Mouse (Mus musculus): ENCODE measurements around the gene Chchd10.
"Not testable (repeated sequence)": the region's sequence is repeated elsewhere in the genome, so short reads cannot be mapped to it uniquely, and the experiment has no call there.

The Chchd10 gene

GRCm38 (mm10) chr10:75932891-75933290 is at the start of gene Chchd10:
Gene Chchd10, plus strand, starts transcription at chr10:75933130.
- no peak for DNase-seq

- DNase-seq: peak; percentile 83 to 87
Measured at GRCm38 (mm10) chr10:75883232-75883552, 49.7 kb upstream of the Chchd10 start.

- DNase-seq: no peak
Measured at GRCm38 (mm10) chr10:75884742-75885141, 48.2 kb upstream of the Chchd10 start.

GRCm38 (mm10) chr10:75887504-75887903 is 45.4 kb upstream of the Chchd10 start:
- not testable (repeated sequence) for DNase-seq

GRCm38 (mm10) chr10:75889406-75890153 is 43.4 kb upstream of the Chchd10 start:
- DNase-seq: peak in 1 of 2 experiments; percentile 55

GRCm38 (mm10) chr10:75893089-75893750 is 39.7 kb upstream of the Chchd10 start, which contains the start of gene Derl3:
Gene Derl3, plus strand, starts transcription at chr10:75893413.
- DNase-seq: peak; percentile 96 to 97

GRCm38 (mm10) chr10:75894601-75895000 is 38.3 kb upstream of the Chchd10 start:
- DNase-seq: no peak

GRCm38 (mm10) chr10:75895730-75896129 is 37.2 kb upstream of the Chchd10 start:
- no peak for DNase-seq

GRCm38 (mm10) chr10:75896208-75896607 is 36.7 kb upstream of the Chchd10 start:
- DNase-seq: no peak

- DNase-seq: peak; percentile 86 to 93
Measured at GRCm38 (mm10) chr10:75897373-75897772, 35.6 kb upstream of the Chchd10 start.

GRCm38 (mm10) chr10:75898039-75898564 is 34.8 kb upstream of the Chchd10 start:
- DNase-seq: no peak

GRCm38 (mm10) chr10:75898846-75899245 is 34.1 kb upstream of the Chchd10 start:
- DNase-seq: no peak

- DNase-seq: no peak
Measured at GRCm38 (mm10) chr10:75904391-75904790, 28.5 kb upstream of the Chchd10 start.

GRCm38 (mm10) chr10:75906882-75907281 is 26.0 kb upstream of the Chchd10 start:
- DNase-seq: no peak

- no peak for DNase-seq
Measured at GRCm38 (mm10) chr10:75910698-75911097, 22.2 kb upstream of the Chchd10 start.

- no peak for DNase-seq
Measured at GRCm38 (mm10) chr10:75913013-75913589, 19.8 kb upstream of the Chchd10 start.

- DNase-seq: no peak
Measured at GRCm38 (mm10) chr10:75915557-75915956, 17.4 kb upstream of the Chchd10 start.

GRCm38 (mm10) chr10:75916840-75917239 is 16.1 kb upstream of the Chchd10 start:
- no peak for DNase-seq

GRCm38 (mm10) chr10:75919026-75919425 is 13.9 kb upstream of the Chchd10 start:
- no peak for DNase-seq

- DNase-seq: peak; percentile 97 to 98
Measured at GRCm38 (mm10) chr10:75921026-75921725, 11.8 kb upstream of the Chchd10 start, which contains the start of gene Smarcb1. Gene Smarcb1, minus strand, starts transcription at chr10:75921617.

- peak; percentile 68 to 74 for DNase-seq
Measured at GRCm38 (mm10) chr10:75921726-75922560, 11.0 kb upstream of the Chchd10 start.

- DNase-seq: no peak
Measured at GRCm38 (mm10) chr10:75924324-75924723, 8.6 kb upstream of the Chchd10 start.

Data from cerebellum, postnatal 14 days (tissue).